Mouse (Mus musculus) heart, postnatal 0 days (tissue): Measurements from ENCODE around the gene Egfl8.

Experiments
- CTCF ChIP-seq: IDR thresholded peaks from 2 replicates; pipeline ENCODE4 v1.5.1; 2016; ENCODE audit warnings: antibody characterized with exemption, control low read depth, low read depth
- EP300 ChIP-seq: IDR thresholded peaks from 2 replicates; pipeline ENCODE4 v1.6.1; 2016; ENCODE audit warnings: antibody characterized with exemption, low read depth

GRCm38 (mm10) chr17:34605609-34606008 lies 10.2 kb downstream of the Egfl8 start:
- TF ChIP-seq CTCF = no peak
- TF ChIP-seq EP300 = no peak
